Mouse (Mus musculus): ENCODE results near the gene Kdm3a. TPM values are rescaled to one million over a fixed set of nuclear protein-coding genes. Genes with fewer than 3 reads are reported as not detected.

Gene Kdm3a
- 12.5 TPM for polyA plus RNA-seq (2014; fragmentation: Illumina TruSeq; extraction: RNeasy Lipid Tissue Mini Kit (QIAGEN cat#74804); ENCODE audit: insufficient read depth, low read depth, low replicate concordance)

DNA sequence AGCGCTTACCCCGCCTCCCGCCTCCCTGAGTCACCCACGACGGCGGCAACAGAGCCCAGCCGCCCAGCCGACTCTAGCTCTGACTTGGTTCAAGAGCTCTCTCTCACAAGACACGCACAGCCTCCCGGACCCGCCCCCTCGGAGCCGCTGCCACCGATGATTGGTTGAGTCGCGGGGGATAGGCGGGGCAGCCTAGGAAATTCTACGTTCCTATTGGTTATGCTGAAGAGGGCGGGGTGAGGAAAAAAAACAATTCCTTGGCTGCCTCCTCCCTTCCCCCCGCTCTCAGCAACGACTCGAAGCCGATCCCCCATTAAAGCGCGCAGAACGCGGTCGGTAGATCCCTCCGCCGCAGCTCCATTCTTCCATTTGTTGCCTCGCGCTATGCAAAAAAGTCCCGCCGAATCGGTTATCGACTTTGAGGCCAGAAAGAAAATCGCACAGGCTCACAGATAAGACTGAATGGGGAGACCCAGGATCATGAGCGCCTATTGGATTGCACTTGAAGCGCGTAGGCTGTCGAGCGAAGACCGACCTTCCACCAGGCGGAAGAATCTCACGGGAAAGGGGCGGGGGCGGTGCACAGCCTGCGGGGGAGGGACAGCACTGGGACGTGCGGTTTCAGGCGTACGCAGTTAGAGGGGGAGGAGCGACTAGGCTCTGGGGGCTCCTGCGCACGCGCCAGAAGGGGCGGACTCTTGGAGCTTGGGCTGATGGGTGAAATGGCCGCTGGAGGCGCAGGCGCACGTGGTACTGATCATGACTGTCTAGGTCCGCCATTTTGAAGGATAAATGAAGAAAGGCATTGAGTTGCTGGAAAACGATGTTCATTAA lies at the start of gene Kdm3a:
Kdm3a (minus strand) TSS at position 162 of the 834 bp plus-strand sequence.

DNA sequence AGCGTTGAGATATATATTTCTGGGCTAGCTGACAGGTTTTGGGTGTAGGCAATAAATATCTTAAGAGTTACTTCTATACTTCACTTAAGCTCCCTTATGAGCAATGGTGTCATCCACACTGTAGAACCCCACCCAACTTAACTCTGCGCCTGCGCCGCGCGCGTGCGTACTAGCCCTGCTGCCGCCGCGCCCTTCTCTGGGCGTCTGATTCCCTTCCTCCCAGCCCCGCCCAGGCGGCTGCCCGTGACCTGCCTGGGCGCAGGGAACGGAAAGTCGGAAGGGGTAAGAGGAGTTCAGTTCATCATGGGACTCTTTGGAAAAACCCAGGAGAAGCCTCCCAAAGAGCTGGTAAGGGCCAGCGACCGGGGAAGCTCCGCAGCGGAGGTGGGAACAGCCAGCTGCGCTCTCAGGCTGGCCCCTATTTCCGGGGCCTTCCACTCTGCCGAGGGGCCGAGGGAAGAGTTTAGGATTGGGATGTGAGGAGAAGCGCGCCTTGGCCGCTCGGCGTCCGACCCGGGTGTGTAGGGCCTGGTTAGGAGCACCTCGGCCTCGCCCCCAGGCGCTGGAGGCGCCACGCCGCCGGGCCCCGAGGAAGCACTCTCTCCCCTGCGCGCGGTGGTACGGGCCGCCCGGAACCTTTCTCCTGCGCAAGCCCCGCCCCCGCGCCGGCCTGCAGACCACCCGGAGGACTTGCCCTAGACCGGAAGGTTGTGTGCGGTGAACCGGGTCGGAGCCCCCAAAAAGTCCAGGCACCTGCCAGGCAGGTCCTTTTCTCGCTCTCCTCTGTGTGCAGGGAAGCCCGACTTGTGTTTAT lies 88.9 kb downstream of the Kdm3a start, which contains the start of gene Chmp3:
Chmp3 (plus strand) TSS at position 112 of the 814 bp plus-strand sequence.

Other genes starting within 250 kb of the Kdm3a start
- 23.9 TPM for gene Rmnd5a, start 192.4 kb downstream of the Kdm3a start, polyA plus RNA-seq (2014; fragmentation: Illumina TruSeq; extraction: RNeasy Lipid Tissue Mini Kit (QIAGEN cat#74804); ENCODE audit: insufficient read depth, low read depth, low replicate concordance)
- gene Rnf103, start 139.1 kb downstream of the Kdm3a start, polyA plus RNA-seq (2014; fragmentation: Illumina TruSeq; extraction: RNeasy Lipid Tissue Mini Kit (QIAGEN cat#74804); ENCODE audit: insufficient read depth, low read depth, low replicate concordance) = 18.2 TPM
- gene Chmp3, start 89.2 kb downstream of the Kdm3a start, polyA plus RNA-seq (2014; fragmentation: Illumina TruSeq; extraction: RNeasy Lipid Tissue Mini Kit (QIAGEN cat#74804); ENCODE audit: insufficient read depth, low read depth, low replicate concordance) = 90.0 TPM
- gene Reep1, start 74.6 kb upstream of the Kdm3a start, polyA plus RNA-seq (2014; fragmentation: Illumina TruSeq; extraction: RNeasy Lipid Tissue Mini Kit (QIAGEN cat#74804); ENCODE audit: insufficient read depth, low read depth, low replicate concordance) = 5.0 TPM
- 17.7 TPM for gene Mrpl35, start 194.0 kb upstream of the Kdm3a start, polyA plus RNA-seq (2014; fragmentation: Illumina TruSeq; extraction: RNeasy Lipid Tissue Mini Kit (QIAGEN cat#74804); ENCODE audit: insufficient read depth, low read depth, low replicate concordance)
- 61.2 TPM for gene Immt, start 198.3 kb upstream of the Kdm3a start, polyA plus RNA-seq (2014; fragmentation: Illumina TruSeq; extraction: RNeasy Lipid Tissue Mini Kit (QIAGEN cat#74804); ENCODE audit: insufficient read depth, low read depth, low replicate concordance)